Mouse (Mus musculus) effector memory CD4-positive, alpha-beta T cell, adult 7 months (primary cell): ENCODE measurements around the gene Sesn2. TPM values are rescaled to one million over a fixed set of nuclear protein-coding genes. Genes with fewer than 3 reads are reported as not detected.

Source experiments
- polyA plus RNA-seq: library from polyadenylated mRNA; unstranded; fragments of 100-300 nt; shearing (Covaris generic); gene quantifications from one replicate; pipeline ENCODE4 v1.2.1, GENCODE M21; 2017

Gene Sesn2
- polyA plus RNA-seq = 15.2 TPM

GRCm38 (mm10) chr4:132510352-132510798, at the start of gene Sesn2:
TSS of gene Sesn2 (minus strand) at chr4:132510501.

GRCm38 (mm10) chr4:132535406-132536121, 25.3 kb upstream of the Sesn2 start, which contains the start of gene Dnajc8:
TSS of gene Dnajc8 (plus strand) at chr4:132535550.

GRCm38 (mm10) chr4:132532981-132533916, 22.9 kb upstream of the Sesn2 start, which contains the start of gene Atpif1:
TSS of gene Atpif1 (minus strand) at chr4:132533659.

GRCm38 (mm10) chr4:132463430-132464254, 46.7 kb downstream of the Sesn2 start, which contains the start of gene Med18:
TSS of gene Med18 (minus strand) at chr4:132463921.

Other genes with a start within 250 kb of the Sesn2 start
- 4.7 TPM for gene Gmeb1, start 248.9 kb downstream of the Sesn2 start, polyA plus RNA-seq
- 39.1 TPM for gene Taf12, start 236.1 kb downstream of the Sesn2 start, polyA plus RNA-seq
- gene Rab42, start 207.1 kb downstream of the Sesn2 start, polyA plus RNA-seq = not detected
- gene Trnau1ap, start 181.0 kb downstream of the Sesn2 start, polyA plus RNA-seq = 60.5 TPM
- gene Rcc1, start 156.9 kb downstream of the Sesn2 start, polyA plus RNA-seq = 14.4 TPM
- 5.2 TPM for gene Phactr4, start 88.0 kb downstream of the Sesn2 start, polyA plus RNA-seq
- 7.7 TPM for gene Med18, start 46.6 kb downstream of the Sesn2 start, polyA plus RNA-seq
- gene Atpif1, start 23.2 kb upstream of the Sesn2 start, polyA plus RNA-seq = 97.0 TPM
- gene Dnajc8, start 25.0 kb upstream of the Sesn2 start, polyA plus RNA-seq = 234 TPM
- not detected for gene Ptafr, start 53.6 kb upstream of the Sesn2 start, polyA plus RNA-seq
- gene Eya3, start 128.5 kb upstream of the Sesn2 start, polyA plus RNA-seq = 39.0 TPM
- gene Xkr8, start 222.0 kb upstream of the Sesn2 start, polyA plus RNA-seq = 2.5 TPM
- 14.2 TPM for gene Smpdl3b, start 246.8 kb upstream of the Sesn2 start, polyA plus RNA-seq